Mouse (Mus musculus): ENCODE measurements around the gene Traf3ip3. TPM values are rescaled to one million over a fixed set of nuclear protein-coding genes. Genes with fewer than 3 reads are reported as not detected.

Gene Traf3ip3
- total RNA-seq, 2 experiments from 2014 or later, result 1.0 to 1.4 TPM

Other genes with a start within 250 kb of the Traf3ip3 start
- under 1 TPM; 0.29 TPM for gene Syt14, start 165.9 kb downstream of the Traf3ip3 start, total RNA-seq (2021)
- gene Diexf, start 71.4 kb downstream of the Traf3ip3 start, total RNA-seq (2021), result 10 to 100 TPM; 10.2 to 11.8 TPM
- 1 to 10 TPM; 6.0 to 7.5 TPM for gene Irf6, start 48.6 kb downstream of the Traf3ip3 start, total RNA-seq (2021)
- gene A130010J15Rik, start 33.7 kb downstream of the Traf3ip3 start, total RNA-seq (2021), result 1 to 10 TPM; 5.3 to 7.8 TPM
- gene Lamb3, start 6.0 kb upstream of the Traf3ip3 start, total RNA-seq (2021), result 1 to 10 TPM; 8.3 to 9.7 TPM
- 1 to 10 TPM; 1.0 to 1.5 TPM for gene Hsd11b1, start 62.4 kb upstream of the Traf3ip3 start, total RNA-seq (2021)
- gene G0s2, start 71.5 kb upstream of the Traf3ip3 start, total RNA-seq (2021), result 10 to 100 TPM; 51.9 to 62.0 TPM
- gene Camk1g, start 168.6 kb upstream of the Traf3ip3 start, total RNA-seq (2021), result 1 to 10 TPM; 3.9 to 4.1 TPM